Mouse (Mus musculus) lung, embryonic 14.5 days (tissue): ENCODE measurements around the gene Cables2. TPM values are rescaled to one million over a fixed set of nuclear protein-coding genes. Genes with fewer than 3 reads are reported as not detected.

ENCODE experiments used
- ATAC-seq: fragments of 200-750 bp; cut with Nextera tagmentation; 2 replicates; pipeline ENCODE4 v1.8.0; 2017; ENCODE audit warnings: mild to moderate bottlenecking, moderate TSS enrichment, moderate library complexity; ENCODE audit not compliant: insufficient read depth
- DNase-seq: peaks from one replicate; pipeline ENCODE4 v3.0.0-alpha.2; 2015
- H3K27ac ChIP-seq: fragments of 300-500 bp; sonication (generic); 2 replicates; pipeline ENCODE4 v1.5.1; 2014; ENCODE audit warnings: low read depth, mild to moderate bottlenecking, moderate library complexity
- H3K27me3 ChIP-seq: fragments of 300-500 bp; sonication (generic); 2 replicates; pipeline ENCODE4 v1.6.1; 2014; ENCODE audit warnings: low read length, control low read depth; ENCODE audit not compliant: insufficient read depth
- H3K36me3 ChIP-seq: fragments of 300-500 bp; sonication (generic); 2 replicates; pipeline ENCODE4 v1.6.1; 2014; ENCODE audit warnings: control low read depth; ENCODE audit not compliant: insufficient read depth
- H3K4me1 ChIP-seq: fragments of 300-500 bp; sonication (generic); 2 replicates; pipeline ENCODE4 v1.6.1; 2014; ENCODE audit warnings: antibody characterized with exemption, control low read depth; ENCODE audit not compliant: insufficient read depth
- H3K4me2 ChIP-seq: fragments of 300-500 bp; sonication (generic); 2 replicates; pipeline ENCODE4 v1.6.1; 2014; ENCODE audit warnings: mild to moderate bottlenecking
- H3K4me3 ChIP-seq: fragments of 300-500 bp; sonication (generic); 2 replicates; pipeline ENCODE4 v1.5.1; 2014; ENCODE audit warnings: low read depth, low read length
- H3K9ac ChIP-seq: fragments of 300-500 bp; sonication (generic); 2 replicates; pipeline ENCODE4 v1.6.1; 2014
- H3K9me3 ChIP-seq: fragments of 300-500 bp; sonication (generic); 2 replicates; pipeline ENCODE4 v1.6.1; 2016; ENCODE audit warnings: low read depth, low read length, control low read depth
- CTCF ChIP-seq: IDR thresholded peaks from 2 replicates; pipeline ENCODE4 v1.5.1; 2016; ENCODE audit warnings: antibody characterized with exemption, low read depth
- WGBS: fragments of 180-500 bp; shearing (Covaris S2); extraction: QIAGEN DNeasy Blood & Tissue Kit; methylation state at CpG from one replicate; pipeline ENCODE4 v1.1.7; 2014; 5-methylcytosine and 5-hydroxymethylcytosine counted together
- polyA plus RNA-seq: library from polyadenylated mRNA; unstranded; fragments of >200 nt; fragmentation: Nextera tagmentation; extraction: Ambion mirVana; gene quantifications from 2 replicates; pipeline ENCODE4 v1.2.1, GENCODE M21; 2014

Gene Cables2
- polyA plus RNA-seq, 1 experiment from 2014 or later: 25.6 TPM

DNA sequence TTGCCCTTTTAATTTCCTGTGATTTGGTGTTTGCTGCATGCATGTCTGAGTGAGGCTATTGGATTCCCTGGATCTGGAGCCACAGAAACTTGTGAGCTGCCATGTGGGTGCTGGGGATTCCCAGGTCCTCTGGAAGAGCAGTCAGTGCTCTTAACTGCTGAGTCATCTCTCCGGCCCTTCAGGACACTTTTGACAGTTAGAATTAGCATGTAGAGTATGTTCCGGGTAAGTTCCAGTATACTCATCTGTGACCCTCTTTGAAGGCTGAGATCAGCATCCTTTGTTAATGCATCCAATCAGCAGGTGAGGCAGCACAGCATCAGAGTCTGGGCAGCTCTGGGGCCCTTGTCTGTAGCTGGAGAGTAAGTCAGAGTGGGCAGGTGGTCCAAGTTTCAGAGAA lies 27.0 kb upstream of the Cables2 start:
- H3K9me3 ChIP-seq: no peaks in the 10 kb centered on the region
- H3K4me1 ChIP-seq: peaks cover 15% of the 10 kb centered on the region; the same call in 1 of the 2 replicates
- ATAC-seq (no peak), DNase-seq (no peak)
- no peak overlapping the region for H3K4me2 ChIP-seq
- peak overlapping the region; percentile 40; the same call in 1 of the 2 replicates for H3K27ac ChIP-seq
- H3K9ac ChIP-seq: no peak overlapping the region
- no peaks in the 10 kb centered on the region for H3K27me3 ChIP-seq
- WGBS: 35% methylated on average over 2 of the region's 2 CpGs
- H3K36me3 ChIP-seq: no peaks in the 10 kb centered on the region
- TF ChIP-seq CTCF: no peak
- no peak overlapping the region for H3K4me3 ChIP-seq

GRCm38 (mm10) chr2:180292906-180293305 lies 19.6 kb upstream of the Cables2 start:
- Histone ChIP-seq H3K27me3 (no peaks in the 10 kb centered on the region), H3K9me3 (no peaks in the 10 kb centered on the region), H3K9ac (no peak overlapping the region), H3K4me3 (no peak overlapping the region), H3K4me1 (peaks cover 26% of the 10 kb centered on the region), H3K27ac (peak overlapping the region; percentile 45), H3K36me3 (no peaks in the 10 kb centered on the region), H3K4me2 (no peak overlapping the region)
- 42% methylated on average over 8 of the region's 8 CpGs for WGBS
- TF ChIP-seq CTCF: no peak
- ATAC-seq (peak; percentile 7; the same call in 1 of the 2 replicates), DNase-seq (no peak)

DNA sequence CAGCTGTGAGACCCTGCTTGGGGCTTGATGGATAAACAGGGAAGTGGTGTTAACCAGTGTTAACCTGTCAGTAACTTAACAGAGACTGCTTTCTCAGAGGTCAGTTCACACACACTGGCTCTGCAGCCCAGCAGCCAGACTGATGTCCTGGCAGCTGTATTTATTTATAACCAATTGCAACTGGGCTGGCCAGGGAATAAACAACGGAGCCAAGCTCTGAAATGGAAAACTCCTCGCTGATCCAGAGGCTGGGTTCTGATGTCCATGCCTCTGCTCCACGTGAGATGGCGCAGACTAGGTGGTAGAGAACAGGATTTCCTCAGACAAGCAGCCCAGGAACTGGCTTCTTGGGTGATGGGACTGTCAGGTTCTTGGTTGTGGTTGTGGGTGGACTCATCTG lies 18.7 kb upstream of the Cables2 start:
- no peak for TF ChIP-seq CTCF
- WGBS: 35% methylated on average over 4 of the region's 4 CpGs
- H3K9me3 ChIP-seq: no peaks in the 10 kb centered on the region

GRCm38 (mm10) chr2:180291566-180291965 lies 18.3 kb upstream of the Cables2 start:
- H3K4me3 ChIP-seq: no peak overlapping the region
- no peaks in the 10 kb centered on the region for H3K27me3 ChIP-seq
- DNase-seq (no peak), ATAC-seq (peak; percentile 18; the same call in 1 of the 2 replicates)
- H3K9me3 ChIP-seq: no peaks in the 10 kb centered on the region
- peaks cover 26% of the 10 kb centered on the region for H3K4me1 ChIP-seq
- TF ChIP-seq CTCF: no peak
- H3K9ac ChIP-seq: no peak overlapping the region
- no peak overlapping the region for H3K4me2 ChIP-seq
- 56% methylated on average over 5 of the region's 5 CpGs for WGBS
- peak overlapping the region; percentile 19; the same call in 1 of the 2 replicates for H3K27ac ChIP-seq
- H3K36me3 ChIP-seq: no peaks in the 10 kb centered on the region

More for the DNA sequence above, 18.7 kb upstream of the Cables2 start:
- Histone ChIP-seq H3K9ac (no peak overlapping the region), H3K4me2 (no peak overlapping the region), H3K4me3 (no peak overlapping the region), H3K27ac (peak overlapping the region; percentile 24; the same call in 1 of the 2 replicates), H3K27me3 (no peaks in the 10 kb centered on the region), H3K4me1 (peaks cover 26% of the 10 kb centered on the region), H3K36me3 (no peaks in the 10 kb centered on the region)
- DNase-seq: peak; percentile 69
- no peak for ATAC-seq

- peaks cover 26% of the 10 kb centered on the region for H3K4me1 ChIP-seq
- ATAC-seq: no peak
These were observed 17.2 kb upstream of the Cables2 start for GRCm38 (mm10) chr2:180290503-180290902.

GRCm38 (mm10) chr2:180289440-180290108 lies 16.3 kb upstream of the Cables2 start, which contains the start of gene Rbbp8nl:
Rbbp8nl (minus strand) TSS chr2:180289879.
- TF ChIP-seq CTCF: no peak
- WGBS: 40% methylated on average over 16 of the region's 16 CpGs
- no peaks in the 10 kb centered on the region for H3K27me3 ChIP-seq
- H3K9ac ChIP-seq: no peak within 1 kb of the TSS
- H3K9me3 ChIP-seq: no peaks in the 10 kb centered on the region
- peak within 1 kb of the TSS; percentile 73 for H3K27ac ChIP-seq
- H3K36me3 ChIP-seq: no peaks in the 10 kb centered on the region
- peak; percentile 60 for ATAC-seq
- peaks cover 26% of the 10 kb centered on the region for H3K4me1 ChIP-seq
- H3K4me3 ChIP-seq: peak within 1 kb of the TSS; percentile 7; the same call in 1 of the 2 replicates
- H3K4me2 ChIP-seq: peak within 1 kb of the TSS; percentile 43
- DNase-seq: peak; percentile 88

More at GRCm38 (mm10) chr2:180290503-180290902, 17.2 kb upstream of the Cables2 start:
- TF ChIP-seq CTCF: no peak
- Histone ChIP-seq H3K4me3 (no peak overlapping the region), H3K9me3 (no peaks in the 10 kb centered on the region), H3K4me2 (0 out of 2 replicates have a peak overlapping the region, but pooled peaks have one; percentile 33), H3K27ac (peak overlapping the region; percentile 72; the same call in 1 of the 2 replicates), H3K9ac (no peak overlapping the region), H3K27me3 (no peaks in the 10 kb centered on the region), H3K36me3 (no peaks in the 10 kb centered on the region)
- 49% methylated on average over 6 of the region's 6 CpGs for WGBS
- DNase-seq: no peak

DNA sequence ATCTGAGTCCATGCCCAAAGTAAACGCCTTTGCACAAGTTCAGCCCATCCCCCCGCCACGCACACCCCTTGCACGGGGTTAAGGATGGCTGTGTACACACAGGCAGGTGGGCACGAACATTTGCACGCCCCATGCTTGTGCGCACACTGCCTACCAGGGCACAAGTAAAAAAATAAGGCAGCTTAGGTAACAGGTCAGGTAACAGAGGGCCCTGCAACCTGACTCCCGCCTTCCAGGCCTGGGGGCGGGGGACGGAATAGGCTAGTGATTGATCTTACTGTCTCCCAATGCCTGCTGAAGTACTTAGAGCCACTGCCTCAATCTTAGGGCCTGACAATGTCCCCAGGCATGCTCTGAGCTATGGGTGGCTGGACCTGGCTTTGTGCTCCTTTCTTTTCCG lies 15.7 kb upstream of the Cables2 start:
- peak overlapping the region; percentile 73 for H3K27ac ChIP-seq
- H3K36me3 ChIP-seq: no peaks in the 10 kb centered on the region
- ATAC-seq: no peak; the same call in 1 of the 2 replicates
- no peak for TF ChIP-seq CTCF
- peak overlapping the region; percentile 7; the same call in 1 of the 2 replicates for H3K4me3 ChIP-seq
- 42% methylated on average over 11 of the region's 11 CpGs for WGBS
- no peaks in the 10 kb centered on the region for H3K27me3 ChIP-seq
- peaks cover 26% of the 10 kb centered on the region for H3K4me1 ChIP-seq
- H3K9me3 ChIP-seq: no peaks in the 10 kb centered on the region
- peak overlapping the region; percentile 43 for H3K4me2 ChIP-seq
- H3K9ac ChIP-seq: no peak overlapping the region
- DNase-seq: no peak
